Mouse (Mus musculus): ENCODE results near the gene Vsig10.

- TF ChIP-seq CTCF (conservative IDR thresholded peaks at IDR 0.05; ENCODE audit: insufficient read depth, insufficient read length, low read depth, low read length) (peak; percentile 81), POLR2A (IDR thresholded peaks at IDR 0.05; ENCODE audit: low read depth, low read length) (no peak)
Observed at GRCm38 (mm10) chr5:117304947-117305346, 13.9 kb upstream of the Vsig10 start.
